Mouse (Mus musculus) testis, adult 2 months (tissue): ENCODE measurements around the gene Jup.

Experiments used
- CTCF ChIP-seq: fragments of 200-500 bp; IDR thresholded peaks from 2 replicates; pipeline ENCODE4 v1.5.1; 2012; ENCODE audit warnings: low read depth, mild to moderate bottlenecking, inconsistent platforms, low read length, moderate library complexity; ENCODE audit not compliant: control insufficient read depth, insufficient read depth, insufficient replicate concordance
- POLR2A ChIP-seq: fragments of 200-500 bp; IDR thresholded peaks from 2 replicates; pipeline ENCODE4 v1.6.1; 2012; ENCODE audit warnings: low read depth, mild to moderate bottlenecking, inconsistent platforms, low read length, moderate library complexity; ENCODE audit not compliant: control insufficient read depth

GRCm38 (mm10) chr11:100414914-100415822 lies 17.6 kb upstream of the Jup start, which contains the start of gene Fkbp10:
- TF ChIP-seq CTCF (no peak), POLR2A (no peak)
